Mouse (Mus musculus) midbrain, embryonic 16.5 days (tissue): ENCODE measurements around the gene Cct2. TPM values are rescaled to one million over a fixed set of nuclear protein-coding genes. Genes with fewer than 3 reads are reported as not detected.

Source experiments
- polyA plus RNA-seq: library from polyadenylated mRNA; unstranded; fragments of >200 nt; fragmentation: Nextera tagmentation; extraction: Ambion mirVana; gene quantifications from 2 replicates; pipeline ENCODE4 v1.2.1, GENCODE M21; 2015

The Cct2 gene
- polyA plus RNA-seq, 1 experiment from 2014 or later, result 232 TPM

Other genes with a start within 250 kb of the Cct2 start
- 0.08 and 0.15 TPM in 2 replicates for gene Myrfl, start 166.9 kb downstream of the Cct2 start, polyA plus RNA-seq
- 40.4 and 45.1 TPM in 2 replicates for gene Rab3ip, start 113.0 kb downstream of the Cct2 start, polyA plus RNA-seq
- not detected in 2 replicates for gene Gm10271, start 91.2 kb downstream of the Cct2 start, polyA plus RNA-seq
- 0.10 and 0.13 TPM in 2 replicates for gene Best3, start 77.5 kb downstream of the Cct2 start, polyA plus RNA-seq
- gene Lrrc10, start 18.5 kb downstream of the Cct2 start, polyA plus RNA-seq, result not detected in 2 replicates
- 19.7 and 20.2 TPM in 2 replicates for gene Frs2, start 84.7 kb upstream of the Cct2 start, polyA plus RNA-seq
- gene Yeats4, start 160.7 kb upstream of the Cct2 start, polyA plus RNA-seq, result 104 and 113 TPM in 2 replicates
- not detected in 2 replicates for gene 9530003J23Rik, start 174.9 kb upstream of the Cct2 start, polyA plus RNA-seq
- gene Lyz2, start 218.5 kb upstream of the Cct2 start, polyA plus RNA-seq, result 13.4 and 16.8 TPM in 2 replicates
- not detected in 2 replicates for gene Lyz1, start 229.1 kb upstream of the Cct2 start, polyA plus RNA-seq